Mouse (Mus musculus) midbrain, embryonic 16.5 days (tissue): ENCODE measurements around the gene Ces2a. TPM values are rescaled to one million over a fixed set of nuclear protein-coding genes. Genes with fewer than 3 reads are reported as not detected.

ENCODE experiments used
- ATAC-seq: fragments of 200-750 bp; cut with Nextera tagmentation; 2 replicates; pipeline ENCODE4 v1.8.0; 2017; ENCODE audit warnings: moderate TSS enrichment
- H3K27ac ChIP-seq: fragments of 300-500 bp; sonication (generic); 2 replicates; pipeline ENCODE4 v1.5.1; 2014; ENCODE audit warnings: mild to moderate bottlenecking, low read length, mixed read lengths
- H3K27me3 ChIP-seq: fragments of 300-500 bp; sonication (generic); 2 replicates; pipeline ENCODE4 v1.6.1; 2014; ENCODE audit warnings: low read depth, low read length, mixed read lengths; ENCODE audit not compliant: control insufficient read depth, insufficient read depth
- H3K36me3 ChIP-seq: fragments of 300-500 bp; sonication (generic); 2 replicates; pipeline ENCODE4 v1.6.1; 2014; ENCODE audit warnings: mild to moderate bottlenecking, low read length, moderate library complexity, mixed read lengths; ENCODE audit not compliant: control insufficient read depth, insufficient read depth
- H3K4me1 ChIP-seq: fragments of 300-500 bp; sonication (generic); 2 replicates; pipeline ENCODE4 v1.6.1; 2014; ENCODE audit warnings: mild to moderate bottlenecking, low read length, mixed read lengths; ENCODE audit not compliant: control insufficient read depth, insufficient read depth
- H3K4me2 ChIP-seq: fragments of 300-500 bp; sonication (generic); 2 replicates; pipeline ENCODE4 v1.6.1; 2014; ENCODE audit warnings: mild to moderate bottlenecking, low read length, mixed read lengths
- H3K4me3 ChIP-seq: fragments of 300-500 bp; sonication (generic); 2 replicates; pipeline ENCODE4 v1.5.1; 2014; ENCODE audit warnings: low read depth, mild to moderate bottlenecking, low read length, moderate library complexity, mixed read lengths
- H3K9ac ChIP-seq: fragments of 300-500 bp; sonication (generic); 2 replicates; pipeline ENCODE4 v1.6.1; 2014; ENCODE audit warnings: low read depth, low read length, mixed read lengths
- H3K9me3 ChIP-seq: fragments of 300-500 bp; sonication (generic); replicated peaks from 2 replicates; pipeline ENCODE4 v1.6.1; 2014; ENCODE audit warnings: mild to moderate bottlenecking, low read length, mixed read lengths; ENCODE audit not compliant: control insufficient read depth, poor library complexity, severe bottlenecking
- WGBS: fragments of 180-500 bp; shearing (Covaris S2); extraction: QIAGEN DNeasy Blood & Tissue Kit; methylation state at CpG from one replicate; pipeline ENCODE4 v1.1.7; 2014; 5-methylcytosine and 5-hydroxymethylcytosine counted together
- polyA plus RNA-seq: library from polyadenylated mRNA; unstranded; fragments of >200 nt; fragmentation: Nextera tagmentation; extraction: Ambion mirVana; gene quantifications from 2 replicates; pipeline ENCODE4 v1.2.1, GENCODE M21; 2015

Ces2a gene
- polyA plus RNA-seq, 1 experiment from 2014 or later, result not detected

DNA sequence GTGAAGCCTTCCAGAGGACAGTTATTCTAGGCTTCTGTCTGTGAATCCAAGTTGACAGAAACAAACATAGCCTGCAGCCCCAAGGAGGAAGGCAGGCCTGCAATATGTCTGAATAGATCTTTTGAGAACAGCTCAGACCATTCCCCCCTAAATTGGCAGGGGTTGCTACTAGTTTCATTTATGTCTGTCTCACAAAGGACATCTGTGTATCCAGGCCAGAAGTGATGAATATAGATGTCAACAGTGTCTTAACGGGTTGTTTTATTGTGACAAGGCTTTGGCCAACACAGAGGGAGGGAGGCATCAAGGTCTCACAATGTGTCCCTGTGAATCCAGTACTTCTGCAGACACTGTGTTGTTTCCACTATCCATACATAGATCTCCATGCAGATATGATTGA lies 23.8 kb downstream of the Ces2a start:
- WGBS, result 50% methylated on average over 1 of the region's 1 CpGs
- no peak for ATAC-seq
- no peaks in the 10 kb centered on the region for H3K27me3 ChIP-seq
- H3K4me3 ChIP-seq, result no peak overlapping the region
- no peaks in the 10 kb centered on the region for H3K36me3 ChIP-seq
- H3K27ac ChIP-seq, result no peak overlapping the region
- no peak overlapping the region for H3K4me2 ChIP-seq
- no peak overlapping the region for H3K9ac ChIP-seq
- no peaks in the 10 kb centered on the region for H3K9me3 ChIP-seq
- H3K4me1 ChIP-seq, result no peaks in the 10 kb centered on the region

DNA sequence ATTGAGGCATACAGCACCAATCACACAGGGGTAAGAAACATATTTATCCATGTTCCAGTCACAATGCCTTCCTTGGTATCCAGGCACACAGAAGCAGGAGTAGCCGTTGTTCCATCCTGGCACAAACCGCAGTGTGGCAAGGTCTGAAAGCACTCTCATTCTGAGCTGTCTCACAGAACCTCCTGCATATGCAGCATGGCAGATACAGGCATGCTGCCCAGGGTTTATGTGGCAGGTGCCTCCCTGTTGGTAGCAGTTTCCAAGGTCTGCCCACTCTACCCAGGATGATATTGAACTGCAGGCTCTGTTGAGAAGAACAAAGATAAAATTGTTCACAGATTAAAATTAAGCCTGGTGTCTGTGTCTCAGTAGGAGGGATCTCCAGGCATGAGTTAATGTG lies 24.4 kb downstream of the Ces2a start:
- WGBS, result 87% methylated on average over 2 of the region's 2 CpGs
- no peak overlapping the region for H3K27ac ChIP-seq
- no peaks in the 10 kb centered on the region for H3K9me3 ChIP-seq
- no peak overlapping the region for H3K4me2 ChIP-seq
- H3K27me3 ChIP-seq, result no peaks in the 10 kb centered on the region
- ATAC-seq, result peak; percentile 58; the same call in 1 of the 2 replicates
- no peak overlapping the region for H3K4me3 ChIP-seq
- H3K36me3 ChIP-seq, result no peaks in the 10 kb centered on the region
- no peaks in the 10 kb centered on the region for H3K4me1 ChIP-seq
- H3K9ac ChIP-seq, result no peak overlapping the region

DNA sequence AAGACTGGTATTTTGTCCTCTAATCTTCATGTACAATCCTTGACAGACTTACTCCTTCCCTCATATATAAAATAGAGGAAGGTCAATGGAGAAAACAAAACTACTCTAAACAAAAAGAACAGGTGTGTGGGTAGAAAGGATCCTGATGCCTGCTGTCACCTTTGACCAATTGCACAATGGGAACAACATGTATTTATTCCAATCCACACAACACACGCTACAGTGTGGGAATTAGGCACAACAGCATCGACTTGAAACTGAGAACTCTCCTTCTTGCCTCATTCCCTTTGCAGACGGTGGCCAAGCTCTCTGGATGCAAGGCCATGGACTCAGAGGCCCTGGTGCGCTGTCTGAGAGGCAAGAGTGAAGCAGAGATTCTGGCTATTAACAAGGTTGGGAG lies 27.3 kb downstream of the Ces2a start:
- no peak overlapping the region for H3K9ac ChIP-seq
- no peaks in the 10 kb centered on the region for H3K9me3 ChIP-seq
- no peaks in the 10 kb centered on the region for H3K27me3 ChIP-seq
- 90% methylated on average over 4 of the region's 4 CpGs for WGBS
- H3K27ac ChIP-seq, result no peak overlapping the region
- H3K4me2 ChIP-seq, result no peak overlapping the region
- no peaks in the 10 kb centered on the region for H3K4me1 ChIP-seq
- ATAC-seq, result no peak
- no peaks in the 10 kb centered on the region for H3K36me3 ChIP-seq
- no peak overlapping the region for H3K4me3 ChIP-seq

DNA sequence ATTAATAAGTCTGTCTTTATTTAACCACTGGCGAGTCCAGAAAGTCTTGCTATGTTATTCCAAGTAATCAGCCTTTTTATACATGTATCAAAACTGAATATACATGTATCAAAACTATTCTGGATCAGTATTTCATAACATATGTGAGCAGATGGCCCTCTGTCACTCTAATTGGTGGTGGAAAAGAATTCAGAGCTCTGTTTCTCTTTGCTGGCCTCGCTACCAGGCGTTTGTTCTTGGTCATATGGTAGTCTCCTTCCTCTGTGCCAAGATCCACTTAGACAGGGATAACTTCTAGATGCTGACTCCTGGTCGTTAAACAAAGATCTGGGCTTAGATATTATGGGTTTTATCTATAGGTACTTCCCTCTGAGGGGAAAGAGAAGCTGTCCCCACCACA lies 32.7 kb downstream of the Ces2a start:
- 79% methylated on average over 4 of the region's 4 CpGs for WGBS
- Histone ChIP-seq H3K36me3 (no peaks in the 10 kb centered on the region), H3K4me2 (no peak overlapping the region), H3K27me3 (no peaks in the 10 kb centered on the region), H3K9ac (no peak overlapping the region), H3K4me1 (no peaks in the 10 kb centered on the region), H3K9me3 (no peaks in the 10 kb centered on the region), H3K27ac (no peak overlapping the region), H3K4me3 (no peak overlapping the region)
- no peak for ATAC-seq

DNA sequence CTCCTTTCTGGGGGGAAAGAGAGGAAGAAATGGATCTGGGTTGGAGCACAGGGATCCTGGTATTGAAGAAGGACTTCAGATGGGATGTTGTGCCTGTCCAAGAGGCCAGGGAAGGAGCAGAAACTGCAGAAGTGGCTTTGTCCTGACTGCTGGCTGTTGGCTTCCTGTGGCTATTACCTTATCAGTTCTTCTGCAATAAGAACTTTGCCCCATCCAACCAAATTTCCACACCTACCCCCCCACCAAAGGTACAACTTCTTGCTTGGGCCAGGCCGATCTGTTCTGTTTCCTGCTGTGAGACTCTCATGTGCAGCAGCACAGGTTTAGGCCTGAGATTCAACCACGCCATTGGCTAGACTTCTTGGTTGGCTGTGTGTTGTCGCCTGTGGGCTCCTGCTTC lies 36.6 kb downstream of the Ces2a start:
- 90% methylated on average over 3 of the region's 3 CpGs for WGBS
- H3K4me2 ChIP-seq, result no peak overlapping the region
- H3K27ac ChIP-seq, result no peak overlapping the region
- no peak overlapping the region for H3K4me3 ChIP-seq
- no peaks in the 10 kb centered on the region for H3K9me3 ChIP-seq
- no peaks in the 10 kb centered on the region for H3K4me1 ChIP-seq
- no peaks in the 10 kb centered on the region for H3K27me3 ChIP-seq
- no peak for ATAC-seq
- no peak overlapping the region for H3K9ac ChIP-seq
- no peaks in the 10 kb centered on the region for H3K36me3 ChIP-seq

DNA sequence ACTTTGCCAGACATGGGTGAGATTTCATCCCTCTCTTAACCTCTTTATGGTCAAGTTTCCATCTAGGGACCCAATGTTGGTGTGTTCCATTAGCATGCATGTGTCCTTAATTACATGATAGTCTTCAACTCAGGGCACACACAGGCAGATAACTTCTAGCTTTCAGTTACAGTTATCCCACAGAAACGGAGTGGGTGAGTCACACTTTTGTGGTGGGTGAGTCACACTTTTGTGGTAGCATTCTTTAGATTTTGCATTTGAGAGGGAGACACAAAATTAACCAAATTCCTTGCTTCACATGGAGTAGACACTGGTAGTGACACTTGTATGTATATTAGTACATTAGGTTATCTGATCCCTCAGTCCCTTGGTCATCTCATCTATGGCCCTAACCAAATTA lies 53.2 kb downstream of the Ces2a start:
- Histone ChIP-seq H3K4me3 (no peak overlapping the region), H3K4me2 (no peak overlapping the region), H3K27ac (no peak overlapping the region), H3K36me3 (no peaks in the 10 kb centered on the region), H3K9ac (no peak overlapping the region), H3K4me1 (no peaks in the 10 kb centered on the region), H3K27me3 (no peaks in the 10 kb centered on the region), H3K9me3 (no peaks in the 10 kb centered on the region)
- ATAC-seq, result no peak
- WGBS, result 61% methylated on average over 1 of the region's 1 CpGs

DNA sequence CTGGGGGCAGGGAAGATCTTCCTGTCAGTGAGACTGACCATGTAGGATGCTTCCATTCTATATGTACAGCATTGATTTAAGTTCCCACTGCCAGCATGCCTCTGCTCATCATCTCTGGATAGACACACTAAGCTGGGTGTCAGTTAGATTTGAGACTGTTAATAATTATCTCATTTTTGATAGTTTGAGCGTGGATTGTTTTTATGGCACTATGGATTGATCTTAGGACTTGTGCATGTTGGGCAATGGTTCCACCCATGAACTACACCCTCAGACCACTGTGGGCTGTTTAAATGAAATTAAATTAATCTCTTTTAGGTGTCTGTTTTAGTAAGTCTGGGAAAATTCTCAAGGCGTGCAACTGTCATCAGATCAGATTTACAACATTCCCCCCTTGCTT lies 55.1 kb downstream of the Ces2a start:
- no peak overlapping the region for H3K27ac ChIP-seq
- no peak for ATAC-seq
- no peaks in the 10 kb centered on the region for H3K9me3 ChIP-seq
- no peak overlapping the region for H3K4me2 ChIP-seq
- no peaks in the 10 kb centered on the region for H3K4me1 ChIP-seq
- H3K36me3 ChIP-seq, result no peaks in the 10 kb centered on the region
- no peaks in the 10 kb centered on the region for H3K27me3 ChIP-seq
- whole genome bisulfite sequencing, result 82% methylated on average over 2 of the region's 2 CpGs
- no peak overlapping the region for H3K4me3 ChIP-seq
- no peak overlapping the region for H3K9ac ChIP-seq

DNA sequence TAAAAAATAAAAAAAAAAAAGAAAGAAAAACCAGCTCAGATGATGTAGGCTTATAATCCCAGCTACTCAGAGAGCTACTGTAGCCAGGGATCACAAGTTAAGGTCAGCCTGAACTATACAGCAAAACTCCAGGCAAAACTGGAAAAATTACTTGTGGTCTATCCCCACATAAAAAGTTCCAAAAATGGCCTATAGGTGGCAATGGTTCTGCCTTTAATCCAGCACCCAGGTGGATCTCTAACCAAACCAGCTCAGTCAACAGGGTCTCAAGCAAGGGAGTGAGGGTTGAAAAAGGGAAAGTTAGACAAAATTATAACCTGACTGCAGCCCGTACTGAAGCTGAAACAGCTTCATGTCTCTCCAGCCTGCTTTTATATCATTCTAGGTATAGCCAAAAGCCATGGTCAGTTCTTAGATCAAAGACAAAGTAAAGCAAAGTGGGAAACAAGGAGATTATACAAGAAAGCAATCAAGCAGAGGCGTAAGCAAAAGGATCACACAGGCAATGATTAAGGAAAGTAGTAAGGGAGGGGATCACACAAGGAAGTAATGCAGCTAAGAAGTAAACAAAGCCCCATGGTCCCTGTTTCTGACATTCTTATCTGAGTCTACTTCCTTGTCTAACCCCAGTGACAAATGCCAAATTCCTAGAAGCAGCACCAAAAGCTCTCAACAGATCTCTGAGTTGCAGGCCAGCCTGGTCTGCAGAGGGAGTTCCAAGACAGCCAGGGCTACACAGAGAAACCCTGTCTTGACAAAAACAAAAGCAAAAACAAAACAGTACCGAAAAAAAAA lies 56.3 kb downstream of the Ces2a start:
- Histone ChIP-seq H3K4me3 (no peak overlapping the region), H3K4me2 (no peak overlapping the region), H3K9ac (no peak overlapping the region), H3K4me1 (no peaks in the 10 kb centered on the region), H3K27me3 (no peaks in the 10 kb centered on the region), H3K36me3 (no peaks in the 10 kb centered on the region), H3K27ac (no peak overlapping the region), H3K9me3 (no peaks in the 10 kb centered on the region)
- ATAC-seq, result no peak
- 66% methylated on average over 3 of the region's 3 CpGs for WGBS
